Mouse (Mus musculus) ovary, postnatal 36 days (tissue): ENCODE data around the gene BC061212.
"Not testable (repeated sequence)": the region's sequence is repeated elsewhere in the genome, so short reads cannot be mapped to it uniquely, and the experiment has no call there.

Source experiments
- DNase-seq: peaks from one replicate; pipeline ENCODE4 v3.0.0; 2022; ENCODE audit warnings: low spot score, mixed read lengths

The BC061212 gene

DNA sequence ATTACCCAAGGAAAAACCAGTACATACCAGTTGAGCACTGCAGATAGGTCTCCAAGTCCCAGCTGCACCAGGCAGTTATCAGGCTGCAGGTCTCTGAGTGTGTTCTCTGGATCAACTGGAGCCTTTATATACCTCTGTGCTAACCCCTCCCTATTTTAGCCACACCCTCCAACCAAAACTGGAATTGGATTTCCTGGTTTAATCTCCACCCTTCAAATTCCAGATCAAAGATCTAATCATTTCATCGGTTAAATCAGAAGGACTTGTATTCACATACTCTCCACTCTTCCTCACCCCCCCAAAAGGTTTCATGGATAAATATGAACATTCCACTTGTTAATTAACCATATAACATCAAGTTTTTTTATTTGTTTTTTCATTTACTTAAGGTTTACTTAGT lies at the start of gene BC061212:
TSS of gene BC061212 (minus strand) at position 101 of the 400 bp plus-strand sequence.
- not testable (repeated sequence) for DNase-seq

DNA sequence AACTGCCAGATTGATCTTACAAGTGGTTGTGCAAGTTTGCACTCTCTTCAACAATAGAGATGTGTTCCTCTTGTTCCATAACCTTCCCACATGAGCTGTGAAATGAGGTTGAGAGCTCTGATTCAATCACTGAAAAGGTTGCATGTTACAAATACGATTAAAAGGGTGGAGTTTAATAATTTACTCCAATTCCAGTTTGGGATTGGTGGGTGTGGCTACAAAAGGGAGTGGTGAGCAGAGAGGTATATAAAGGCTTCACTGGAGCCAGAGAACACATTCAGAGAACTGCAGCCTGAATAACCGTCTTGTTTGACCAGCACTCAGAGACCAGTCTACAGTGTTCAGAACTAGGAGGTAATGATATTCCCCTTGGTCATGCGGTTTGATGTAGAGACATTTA lies 5.7 kb upstream of the BC061212 start, which contains the start of gene Gm6351:
TSS of gene Gm6351 (plus strand) at position 301 of the 400 bp plus-strand sequence.
- DNase-seq, result not testable (repeated sequence)
